Mouse (Mus musculus): ENCODE measurements around the gene Pom121l2.

DNA sequence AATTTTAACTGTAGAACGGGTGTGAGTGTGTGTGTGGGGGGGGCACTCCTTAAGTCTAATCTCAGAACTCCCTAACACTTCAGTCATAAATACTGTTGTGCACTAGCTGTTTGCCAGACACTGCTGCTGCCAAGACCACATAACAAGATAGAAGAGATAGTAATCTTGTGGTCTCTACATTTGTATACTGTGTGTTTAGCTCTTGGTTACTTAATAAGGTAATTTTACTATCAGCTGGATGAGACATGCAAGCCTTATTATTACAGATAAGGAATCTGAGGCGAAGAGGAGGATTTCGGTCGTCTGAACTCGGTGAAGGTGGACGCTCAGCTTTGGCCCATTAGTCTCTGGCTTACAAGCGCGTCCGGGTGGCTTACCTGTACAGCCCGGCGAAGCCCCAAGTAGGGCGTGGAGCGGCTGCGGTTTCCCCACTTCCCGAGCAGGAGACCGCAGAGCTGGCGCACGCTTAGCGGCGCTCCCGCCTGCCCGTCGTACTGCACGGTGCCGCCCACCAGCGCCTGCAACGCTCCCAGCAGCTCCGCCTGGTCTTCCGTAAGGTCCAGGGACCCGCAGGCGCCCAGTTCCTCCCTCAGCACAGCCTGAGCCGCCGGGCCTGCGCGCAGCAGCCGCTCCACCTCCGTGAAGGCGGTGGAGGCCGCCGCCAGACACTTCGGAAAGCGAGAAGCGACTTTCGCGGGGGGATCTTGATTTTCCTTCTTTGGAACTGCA, 24.8 kb downstream of the Pom121l2 start:
- TF ChIP-seq CTCF (IDR thresholded peaks at IDR 0.05; ENCODE audit: extremely low read depth, insufficient read length, insufficient replicate concordance, low read depth, low read length) (no peak), POLR2A (IDR thresholded peaks at IDR 0.05; ENCODE audit: low read depth, low read length) (no peak)
